Mouse (Mus musculus) forelimb bud, embryonic 11.5 days (tissue): ENCODE data around the gene Fam20a.

ENCODE experiments used
- DNase-seq: peaks from one replicate; pipeline ENCODE4 v3.0.0-alpha.2; 2012; ENCODE audit warnings: low read depth, low spot score

Fam20a gene

GRCm38 (mm10) chr11:109656232-109656631 lies 65.8 kb downstream of the Fam20a start:
- no peak for DNase-seq

GRCm38 (mm10) chr11:109654581-109654980 lies 67.5 kb downstream of the Fam20a start:
- no peak for DNase-seq

GRCm38 (mm10) chr11:109653201-109653600 lies 68.9 kb downstream of the Fam20a start:
- DNase-seq = no peak

GRCm38 (mm10) chr11:109652505-109652904 lies 69.6 kb downstream of the Fam20a start:
- DNase-seq = no peak

- no peak for DNase-seq
These were observed 70.5 kb downstream of the Fam20a start for GRCm38 (mm10) chr11:109651566-109652024.

GRCm38 (mm10) chr11:109650788-109651565 lies 71.1 kb downstream of the Fam20a start:
- peak; percentile 94 for DNase-seq

- peak; percentile 62 for DNase-seq
These were observed 71.9 kb downstream of the Fam20a start for GRCm38 (mm10) chr11:109649975-109650701.

- DNase-seq = no peak
These were observed 72.9 kb downstream of the Fam20a start, which contains the start of gene Prkar1a for GRCm38 (mm10) chr11:109649206-109649605. TSS of gene Prkar1a (plus strand) at chr11:109649405.

GRCm38 (mm10) chr11:109648510-109648909 lies 73.6 kb downstream of the Fam20a start:
- no peak for DNase-seq

GRCm38 (mm10) chr11:109641498-109642222 lies 80.4 kb downstream of the Fam20a start:
- DNase-seq = no peak

- DNase-seq = no peak
These were observed 86.1 kb downstream of the Fam20a start for GRCm38 (mm10) chr11:109635871-109636395.

- DNase-seq = no peak
These were observed 87.2 kb downstream of the Fam20a start for GRCm38 (mm10) chr11:109634928-109635327.

GRCm38 (mm10) chr11:109629021-109629521 lies 93.0 kb downstream of the Fam20a start:
- no peak for DNase-seq

GRCm38 (mm10) chr11:109628099-109628498 lies 94.0 kb downstream of the Fam20a start:
- no peak for DNase-seq

- DNase-seq = no peak
These were observed 94.4 kb downstream of the Fam20a start for GRCm38 (mm10) chr11:109627648-109628047.

GRCm38 (mm10) chr11:109623238-109623637 lies 98.8 kb downstream of the Fam20a start:
- no peak for DNase-seq

- DNase-seq = no peak
These were observed 99.5 kb downstream of the Fam20a start for GRCm38 (mm10) chr11:109622518-109623037.

GRCm38 (mm10) chr11:109621183-109621582 lies 100.9 kb downstream of the Fam20a start:
- no peak for DNase-seq

GRCm38 (mm10) chr11:109620356-109620755 lies 101.7 kb downstream of the Fam20a start:
- DNase-seq = no peak
